Mouse (Mus musculus) myocyte (in vitro differentiated cells): ENCODE measurements at regions not wholly inside any gene's neighbourhood (a gene's known extent, or its start where the extent isn't known, plus 50 kb on each side); places are given as distances from the start of the nearest gene placed in this dataset.

Experiments used
- CEBPB ChIP-seq: IDR thresholded peaks from 2 replicates; pipeline ENCODE4 v1.6.1; 2011; ENCODE audit warnings: mild to moderate bottlenecking, moderate library complexity; ENCODE audit not compliant: poor library complexity, insufficient read depth, severe bottlenecking
- MAX ChIP-seq: IDR thresholded peaks from one replicate; pipeline ENCODE4 v1.6.1; 2011; ENCODE audit warnings: low read depth, mild to moderate bottlenecking, control low read depth
- MYOD1 ChIP-seq, 3 experiments: IDR thresholded peaks; one replicate each; pipeline ENCODE4 v1.6.1; 2011; ENCODE audit warnings: control low read depth in 2 of 3, low read depth in 2 of 3, mild to moderate bottlenecking in 2 of 3, moderate library complexity in 1 of 3; ENCODE audit not compliant: insufficient read length in 2 of 3, control insufficient read depth in 1 of 3
- POLR2A ChIP-seq: IDR thresholded peaks from one replicate; pipeline ENCODE4 v1.6.1; 2011; ENCODE audit warnings: low read depth, mild to moderate bottlenecking, control low read depth, moderate library complexity; ENCODE audit not compliant: insufficient read length
- REST ChIP-seq: IDR thresholded peaks from one replicate; pipeline ENCODE4 v1.6.1; 2011; ENCODE audit warnings: mild to moderate bottlenecking, control low read depth, moderate library complexity; ENCODE audit not compliant: insufficient read depth, insufficient read length
- USF1 ChIP-seq: IDR thresholded peaks from one replicate; pipeline ENCODE4 v1.6.1; 2011; ENCODE audit warnings: low read depth, mild to moderate bottlenecking, control low read depth, moderate library complexity

DNA sequence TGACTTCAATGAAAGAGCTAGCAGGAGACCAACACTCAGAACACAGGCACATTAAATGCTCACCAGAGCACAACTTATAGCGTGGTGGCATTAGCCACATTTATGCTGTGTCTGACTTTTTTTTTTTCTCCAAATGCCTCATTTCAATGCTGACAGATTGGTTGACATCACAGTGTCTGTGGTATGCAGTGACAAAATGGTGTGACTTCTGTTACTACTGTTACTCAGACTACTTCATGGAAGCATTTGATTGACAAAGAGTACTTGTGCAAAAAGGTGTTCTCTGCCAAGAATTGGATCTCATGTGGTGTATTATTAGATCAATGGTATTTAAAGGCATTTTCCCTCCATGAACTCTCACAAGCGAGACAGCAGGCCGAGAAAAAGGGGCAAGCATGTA is 314.8 kb downstream of the Cmpk2 start:
- TF ChIP-seq POLR2A (no peak), USF1 (no peak), REST (no peak), CEBPB (no peak), MAX (no peak), MYOD1 (IDR thresholded peaks at IDR 0.05; ENCODE audit: control insufficient read depth in 1 of 3, insufficient read length in 2 of 3, low read depth in 2 of 3) (no peak)
